Mouse (Mus musculus): ENCODE measurements around the gene Ralgapa1. TPM values are rescaled to one million over a fixed set of nuclear protein-coding genes. Genes with fewer than 3 reads are reported as not detected.
"Not testable (repeated sequence)": the region's sequence is repeated elsewhere in the genome, so short reads cannot be mapped to it uniquely, and the experiment has no call there.

Ralgapa1 gene
- polyA plus RNA-seq, 1 experiment from 2014 or later: 19.2 TPM

DNA sequence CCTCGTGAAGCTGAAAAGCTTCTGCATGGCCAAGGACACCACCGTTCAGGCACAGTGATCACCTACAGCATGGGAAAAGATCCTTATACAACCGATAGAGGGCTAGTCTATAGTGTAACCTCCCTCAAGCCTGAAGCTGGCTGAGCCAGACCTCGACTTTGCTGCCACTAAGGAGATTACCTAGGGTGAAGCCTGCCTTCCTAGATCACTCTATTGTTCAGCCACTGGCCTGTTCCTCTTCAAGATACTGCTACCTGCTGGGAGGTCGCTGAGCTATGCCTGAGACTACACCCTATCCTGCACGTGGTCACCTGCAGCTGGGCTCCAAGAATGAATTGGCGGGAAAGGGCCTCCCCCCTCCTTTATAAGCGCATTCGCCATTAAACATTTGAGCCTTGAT is 234.0 kb downstream of the Ralgapa1 start:
- H3K27ac ChIP-seq (replicated peaks; ENCODE audit: low read depth, low read length); ATAC-seq (replicated peaks; ENCODE audit: insufficient number of reproducible peaks, low FRiP score, low TSS enrichment, low read depth); H3K27me3 ChIP-seq (ENCODE audit: control insufficient read depth, insufficient read depth, low read length); DNase-seq (ENCODE audit: low spot score); H3K4me3 ChIP-seq (ENCODE audit: low read depth, low read length); H3K9ac ChIP-seq (replicated peaks; ENCODE audit: low read length); H3K4me1 ChIP-seq (ENCODE audit: control insufficient read depth, insufficient read depth, low read length); H3K36me3 ChIP-seq (replicated peaks; ENCODE audit: control insufficient read depth, insufficient read depth, low read depth, low read length); H3K4me2 ChIP-seq (ENCODE audit: low read depth, low read length); H3K9me3 ChIP-seq (replicated peaks; ENCODE audit: control insufficient read depth, low read length): not testable (repeated sequence)
- 57% methylated on average over 9 of the region's 9 CpGs for WGBS

DNA sequence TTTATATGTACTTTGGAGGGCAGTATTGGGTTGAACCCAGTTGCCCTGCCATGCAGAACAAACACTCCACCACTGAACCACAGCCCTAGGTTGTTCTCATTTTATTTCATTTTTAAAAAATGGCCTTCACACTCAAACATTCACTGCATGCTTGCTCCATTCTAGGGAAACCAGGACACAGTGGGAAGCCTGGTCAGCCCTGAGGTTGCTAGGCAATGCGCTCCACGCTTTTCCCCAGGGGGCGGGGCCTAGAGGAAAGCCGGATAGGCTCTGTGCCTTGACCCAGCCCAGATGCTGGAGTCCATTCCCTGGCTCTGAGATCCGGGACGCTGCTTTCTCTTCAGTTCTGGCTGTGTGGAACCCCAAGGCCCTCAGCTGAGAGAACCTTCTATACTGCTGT is 247.2 kb downstream of the Ralgapa1 start:
- peak; percentile 33 for DNase-seq (ENCODE audit: low spot score)
- Histone ChIP-seq H3K27ac (replicated peaks; ENCODE audit: low read depth, low read length) (no peak overlapping the region), H3K4me1 (ENCODE audit: control insufficient read depth, insufficient read depth, low read length) (no peaks in the 10 kb centered on the region), H3K4me2 (ENCODE audit: low read depth, low read length) (no peak overlapping the region), H3K9me3 (replicated peaks; ENCODE audit: control insufficient read depth, low read length) (no peaks in the 10 kb centered on the region), H3K36me3 (replicated peaks; ENCODE audit: control insufficient read depth, insufficient read depth, low read depth, low read length) (no peaks in the 10 kb centered on the region), H3K27me3 (ENCODE audit: control insufficient read depth, insufficient read depth, low read length) (no peaks in the 10 kb centered on the region), H3K4me3 (ENCODE audit: low read depth, low read length) (no peak overlapping the region), H3K9ac (replicated peaks; ENCODE audit: low read length) (no peak overlapping the region)
- ATAC-seq (replicated peaks; ENCODE audit: insufficient number of reproducible peaks, low FRiP score, low TSS enrichment, low read depth): peak; percentile 48; the same call in 1 of the 2 replicates
- 3% methylated on average over 6 of the region's 6 CpGs for WGBS

- no peak overlapping the region for H3K4me2 ChIP-seq (ENCODE audit: low read depth, low read length)
- H3K9me3 ChIP-seq (replicated peaks; ENCODE audit: control insufficient read depth, low read length): no peaks in the 10 kb centered on the region
- no peak overlapping the region for H3K27ac ChIP-seq (replicated peaks; ENCODE audit: low read depth, low read length)
- DNase-seq (ENCODE audit: low spot score) (no peak), ATAC-seq (replicated peaks; ENCODE audit: insufficient number of reproducible peaks, low FRiP score, low TSS enrichment, low read depth) (no peak)
- H3K36me3 ChIP-seq (replicated peaks; ENCODE audit: control insufficient read depth, insufficient read depth, low read depth, low read length): no peaks in the 10 kb centered on the region
- no peak overlapping the region for H3K9ac ChIP-seq (replicated peaks; ENCODE audit: low read length)
- H3K27me3 ChIP-seq (ENCODE audit: control insufficient read depth, insufficient read depth, low read length): no peaks in the 10 kb centered on the region
- no peak overlapping the region for H3K4me3 ChIP-seq (ENCODE audit: low read depth, low read length)
- H3K4me1 ChIP-seq (ENCODE audit: control insufficient read depth, insufficient read depth, low read length): no peaks in the 10 kb centered on the region
Observed at GRCm38 (mm10) chr12:55573089-55573488, 247.9 kb downstream of the Ralgapa1 start.

DNA sequence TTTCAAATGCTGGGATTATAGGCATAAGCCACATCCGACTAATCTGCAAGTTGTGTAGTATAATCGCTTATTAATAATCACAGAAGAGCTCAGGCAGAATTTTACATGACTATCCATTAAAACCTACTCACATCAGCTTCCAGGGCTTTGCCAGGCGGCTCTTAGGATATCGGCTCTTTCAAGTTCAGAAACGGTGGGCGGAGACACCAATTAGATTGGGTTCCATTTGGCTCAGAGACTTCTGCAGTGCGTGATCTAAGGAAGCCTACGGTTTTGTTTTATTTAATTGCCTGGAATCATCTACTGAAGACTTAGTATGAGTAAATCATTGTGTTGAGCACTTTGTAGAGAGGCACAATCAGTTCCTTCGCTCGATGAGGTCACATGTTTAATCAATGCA is 249.3 kb downstream of the Ralgapa1 start:
- Histone ChIP-seq H3K36me3 (replicated peaks; ENCODE audit: control insufficient read depth, insufficient read depth, low read depth, low read length) (no peaks in the 10 kb centered on the region), H3K9ac (replicated peaks; ENCODE audit: low read length) (no peak overlapping the region), H3K9me3 (replicated peaks; ENCODE audit: control insufficient read depth, low read length) (no peaks in the 10 kb centered on the region), H3K4me2 (ENCODE audit: low read depth, low read length) (no peak overlapping the region), H3K4me3 (ENCODE audit: low read depth, low read length) (no peak overlapping the region), H3K4me1 (ENCODE audit: control insufficient read depth, insufficient read depth, low read length) (no peaks in the 10 kb centered on the region), H3K27me3 (ENCODE audit: control insufficient read depth, insufficient read depth, low read length) (no peaks in the 10 kb centered on the region), H3K27ac (replicated peaks; ENCODE audit: low read depth, low read length) (no peak overlapping the region)
- DNase-seq (ENCODE audit: low spot score) (no peak), ATAC-seq (replicated peaks; ENCODE audit: insufficient number of reproducible peaks, low FRiP score, low TSS enrichment, low read depth) (no peak)
- WGBS: 87% methylated on average over 10 of the region's 10 CpGs

- no peak overlapping the region for H3K27ac ChIP-seq (replicated peaks; ENCODE audit: low read depth, low read length)
- no peak for DNase-seq (ENCODE audit: low spot score)
- no peak overlapping the region for H3K4me2 ChIP-seq (ENCODE audit: low read depth, low read length)
- no peaks in the 10 kb centered on the region for H3K27me3 ChIP-seq (ENCODE audit: control insufficient read depth, insufficient read depth, low read length)
- 77% methylated on average over 11 of the region's 11 CpGs for WGBS
- no peak overlapping the region for H3K4me3 ChIP-seq (ENCODE audit: low read depth, low read length)
- H3K4me1 ChIP-seq (ENCODE audit: control insufficient read depth, insufficient read depth, low read length): no peaks in the 10 kb centered on the region
- H3K36me3 ChIP-seq (replicated peaks; ENCODE audit: control insufficient read depth, insufficient read depth, low read depth, low read length): no peaks in the 10 kb centered on the region
- no peak overlapping the region for H3K9ac ChIP-seq (replicated peaks; ENCODE audit: low read length)
- no peak for ATAC-seq (replicated peaks; ENCODE audit: insufficient number of reproducible peaks, low FRiP score, low TSS enrichment, low read depth)
- H3K9me3 ChIP-seq (replicated peaks; ENCODE audit: control insufficient read depth, low read length): no peaks in the 10 kb centered on the region
Observed at GRCm38 (mm10) chr12:55571181-55571580, 249.8 kb downstream of the Ralgapa1 start.

DNA sequence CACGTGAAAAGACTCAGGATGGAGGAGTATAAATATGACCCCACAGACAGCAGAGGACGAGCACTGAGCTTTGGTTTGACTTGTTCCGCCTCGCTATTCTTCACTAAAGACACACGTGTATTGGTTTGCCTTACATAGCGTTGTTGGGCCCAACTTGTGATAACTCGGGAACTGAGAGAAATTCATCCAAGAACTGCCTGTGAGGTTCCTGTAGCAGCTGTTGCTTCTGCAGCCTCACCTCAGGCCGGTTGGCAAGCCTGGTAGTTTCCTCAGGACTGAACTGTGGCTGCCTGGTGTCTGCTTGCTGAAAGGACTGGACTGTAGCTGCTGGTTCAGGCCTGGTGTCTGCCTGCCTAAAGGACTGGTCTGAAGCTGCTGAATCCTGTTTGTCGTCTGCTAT is 250.3 kb downstream of the Ralgapa1 start:
- Histone ChIP-seq H3K4me1 (ENCODE audit: control insufficient read depth, insufficient read depth, low read length) (no peaks in the 10 kb centered on the region), H3K9me3 (replicated peaks; ENCODE audit: control insufficient read depth, low read length) (no peaks in the 10 kb centered on the region), H3K4me2 (ENCODE audit: low read depth, low read length) (no peak overlapping the region), H3K27me3 (ENCODE audit: control insufficient read depth, insufficient read depth, low read length) (no peaks in the 10 kb centered on the region), H3K4me3 (ENCODE audit: low read depth, low read length) (no peak overlapping the region), H3K27ac (replicated peaks; ENCODE audit: low read depth, low read length) (no peak overlapping the region), H3K36me3 (replicated peaks; ENCODE audit: control insufficient read depth, insufficient read depth, low read depth, low read length) (no peaks in the 10 kb centered on the region), H3K9ac (replicated peaks; ENCODE audit: low read length) (no peak overlapping the region)
- DNase-seq (ENCODE audit: low spot score) (no peak), ATAC-seq (replicated peaks; ENCODE audit: insufficient number of reproducible peaks, low FRiP score, low TSS enrichment, low read depth) (no peak)
- 87% methylated on average over 9 of the region's 9 CpGs for WGBS

DNA sequence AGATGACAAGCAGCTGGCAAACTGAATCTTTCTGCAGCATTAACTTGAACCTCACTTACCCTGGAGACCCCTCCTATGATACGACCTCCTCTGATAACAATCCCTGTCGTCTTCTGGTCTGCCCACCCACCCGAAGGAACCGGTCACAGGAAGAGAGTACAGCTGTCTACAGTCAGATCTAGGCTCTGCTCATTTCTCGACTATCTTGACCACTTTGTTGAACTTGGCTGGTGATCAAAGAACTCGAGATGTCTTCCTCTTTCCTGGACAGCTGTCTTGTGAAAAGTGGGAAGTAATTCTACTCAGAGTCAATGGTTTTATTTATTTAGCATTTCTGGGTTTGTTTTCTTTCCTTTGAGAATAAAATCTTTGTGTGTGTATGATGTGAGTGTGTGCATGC is 251.3 kb downstream of the Ralgapa1 start:
- no peaks in the 10 kb centered on the region for H3K4me1 ChIP-seq (ENCODE audit: control insufficient read depth, insufficient read depth, low read length)
- no peak overlapping the region for H3K4me3 ChIP-seq (ENCODE audit: low read depth, low read length)
- no peak for DNase-seq (ENCODE audit: low spot score)
- H3K9ac ChIP-seq (replicated peaks; ENCODE audit: low read length): no peak overlapping the region
- H3K36me3 ChIP-seq (replicated peaks; ENCODE audit: control insufficient read depth, insufficient read depth, low read depth, low read length): no peaks in the 10 kb centered on the region
- H3K4me2 ChIP-seq (ENCODE audit: low read depth, low read length): no peak overlapping the region
- 69% methylated on average over 6 of the region's 6 CpGs for WGBS
- H3K27ac ChIP-seq (replicated peaks; ENCODE audit: low read depth, low read length): no peak overlapping the region
- no peaks in the 10 kb centered on the region for H3K27me3 ChIP-seq (ENCODE audit: control insufficient read depth, insufficient read depth, low read length)
- no peak for ATAC-seq (replicated peaks; ENCODE audit: insufficient number of reproducible peaks, low FRiP score, low TSS enrichment, low read depth)
- H3K9me3 ChIP-seq (replicated peaks; ENCODE audit: control insufficient read depth, low read length): no peaks in the 10 kb centered on the region

GRCm38 (mm10) chr12:55568466-55568865 is 252.5 kb downstream of the Ralgapa1 start:
- H3K9ac ChIP-seq (replicated peaks; ENCODE audit: low read length): no peak overlapping the region
- H3K9me3 ChIP-seq (replicated peaks; ENCODE audit: control insufficient read depth, low read length): no peaks in the 10 kb centered on the region
- no peak overlapping the region for H3K27ac ChIP-seq (replicated peaks; ENCODE audit: low read depth, low read length)
- ATAC-seq (replicated peaks; ENCODE audit: insufficient number of reproducible peaks, low FRiP score, low TSS enrichment, low read depth): no peak
- no peaks in the 10 kb centered on the region for H3K36me3 ChIP-seq (replicated peaks; ENCODE audit: control insufficient read depth, insufficient read depth, low read depth, low read length)
- no peak for DNase-seq (ENCODE audit: low spot score)
- H3K27me3 ChIP-seq (ENCODE audit: control insufficient read depth, insufficient read depth, low read length): no peaks in the 10 kb centered on the region
- no peak overlapping the region for H3K4me3 ChIP-seq (ENCODE audit: low read depth, low read length)
- WGBS: 75% methylated on average over 3 of the region's 3 CpGs
- no peak overlapping the region for H3K4me2 ChIP-seq (ENCODE audit: low read depth, low read length)
- H3K4me1 ChIP-seq (ENCODE audit: control insufficient read depth, insufficient read depth, low read length): no peaks in the 10 kb centered on the region
